Mouse (Mus musculus) midbrain, postnatal 0 days (tissue): ENCODE measurements around the gene Nudt13. TPM values are rescaled to one million over a fixed set of nuclear protein-coding genes. Genes with fewer than 3 reads are reported as not detected.

Experiments used
- ATAC-seq: fragments of 200-750 bp; cut with Nextera tagmentation; 2 replicates; pipeline ENCODE4 v1.8.0; 2017; ENCODE audit warnings: moderate number of reproducible peaks, mild to moderate bottlenecking, moderate TSS enrichment, moderate library complexity; ENCODE audit not compliant: low FRiP score
- DNase-seq: peaks from one replicate; pipeline ENCODE4 v3.0.0-alpha.2; 2015; ENCODE audit warnings: low spot score
- H3K27ac ChIP-seq: fragments of 300-500 bp; sonication (generic); 2 replicates; pipeline ENCODE4 v1.5.1; 2014; ENCODE audit warnings: low read depth, mild to moderate bottlenecking, low read length, mixed read lengths
- H3K27me3 ChIP-seq: fragments of 300-500 bp; sonication (generic); 2 replicates; pipeline ENCODE4 v1.6.1; 2014; ENCODE audit warnings: low read length, control low read depth, mixed read lengths; ENCODE audit not compliant: insufficient read depth
- H3K36me3 ChIP-seq: fragments of 300-500 bp; sonication (generic); 2 replicates; pipeline ENCODE4 v1.6.1; 2014; ENCODE audit warnings: low read length, control low read depth, mixed read lengths; ENCODE audit not compliant: insufficient read depth
- H3K4me1 ChIP-seq: fragments of 300-500 bp; sonication (generic); 2 replicates; pipeline ENCODE4 v1.6.1; 2014; ENCODE audit warnings: mild to moderate bottlenecking, control low read depth, antibody characterized with exemption, low read length, mixed read lengths; ENCODE audit not compliant: insufficient read depth
- H3K4me2 ChIP-seq: fragments of 300-500 bp; sonication (generic); 2 replicates; pipeline ENCODE4 v1.6.1; 2014; ENCODE audit warnings: low read depth, mild to moderate bottlenecking, low read length, mixed read lengths; ENCODE audit not compliant: poor library complexity, severe bottlenecking
- H3K4me3 ChIP-seq: fragments of 300-500 bp; sonication (generic); 2 replicates; pipeline ENCODE4 v1.5.1; 2014; ENCODE audit warnings: low read depth, mild to moderate bottlenecking, low read length, moderate library complexity
- H3K9ac ChIP-seq: fragments of 300-500 bp; sonication (generic); replicated peaks from 2 replicates; pipeline ENCODE4 v1.6.1; 2014; ENCODE audit warnings: mild to moderate bottlenecking, low read length, moderate library complexity, mixed read lengths; ENCODE audit not compliant: poor library complexity, severe bottlenecking
- H3K9me3 ChIP-seq: fragments of 300-500 bp; sonication (generic); 2 replicates; pipeline ENCODE4 v1.6.1; 2016; ENCODE audit warnings: low read length, control low read depth
- CTCF ChIP-seq: IDR thresholded peaks from 2 replicates; pipeline ENCODE4 v1.5.1; 2016; ENCODE audit warnings: antibody characterized with exemption, mild to moderate bottlenecking
- WGBS: fragments of 180-500 bp; shearing (Covaris S2); extraction: QIAGEN DNeasy Blood & Tissue Kit; methylation state at CpG from one replicate; pipeline ENCODE4 v1.1.7; 2014; 5-methylcytosine and 5-hydroxymethylcytosine counted together
- polyA plus RNA-seq: library from polyadenylated mRNA; unstranded; fragments of >200 nt; fragmentation: Nextera tagmentation; extraction: Ambion mirVana; gene quantifications from 2 replicates; pipeline ENCODE4 v1.2.1, GENCODE M21; 2015
- total RNA-seq: library from RNA; depleted of rRNA; stranded (reverse); fragments of >200 nt; gene quantifications from 2 replicates; pipeline ENCODE4 v1.2.3, GENCODE M21; 2014; rRNA removed

Gene Nudt13
- total and polyA plus RNA-seq, 2 experiments from 2014 or later = 6.9 to 12.0 TPM

GRCm38 (mm10) chr14:20340866-20341265, 46.4 kb downstream of the Nudt13 start:
- no peak for ATAC-seq
- H3K36me3 ChIP-seq = peaks cover 14% of the 10 kb centered on the region

GRCm38 (mm10) chr14:20345885-20346284, 51.4 kb downstream of the Nudt13 start:
- H3K4me2 ChIP-seq = no peak overlapping the region
- DNase-seq = no peak
- WGBS = 92% methylated on average over 9 of the region's 9 CpGs
- no peaks in the 10 kb centered on the region for H3K27me3 ChIP-seq
- ATAC-seq = no peak
- 0 out of 2 replicates have a peak, but pooled peaks cover 3% of the 10 kb centered on the region for H3K4me1 ChIP-seq
- no peaks in the 10 kb centered on the region for H3K9me3 ChIP-seq
- H3K27ac ChIP-seq = no peak overlapping the region
- H3K9ac ChIP-seq = no peak overlapping the region
- no peak overlapping the region for H3K4me3 ChIP-seq
- no peak for TF ChIP-seq CTCF
- no peaks in the 10 kb centered on the region; the same call in 1 of the 2 replicates for H3K36me3 ChIP-seq

More at GRCm38 (mm10) chr14:20340866-20341265, 46.4 kb downstream of the Nudt13 start:
- 85% methylated on average over 7 of the region's 7 CpGs for WGBS
- H3K9ac ChIP-seq = no peak overlapping the region
- H3K27me3 ChIP-seq = no peaks in the 10 kb centered on the region
- H3K9me3 ChIP-seq = no peaks in the 10 kb centered on the region
- no peak overlapping the region for H3K4me2 ChIP-seq
- no peaks in the 10 kb centered on the region for H3K4me1 ChIP-seq
- no peak overlapping the region for H3K27ac ChIP-seq
- DNase-seq = no peak
- H3K4me3 ChIP-seq = no peak overlapping the region
- TF ChIP-seq CTCF = no peak

GRCm38 (mm10) chr14:20347441-20347990, 53.0 kb downstream of the Nudt13 start:
- no peaks in the 10 kb centered on the region for H3K9me3 ChIP-seq
- H3K27ac ChIP-seq = peak overlapping the region; percentile 91
- 4% methylated on average over 15 of the region's 15 CpGs for WGBS
- ATAC-seq (peak; percentile 69), DNase-seq (peak; percentile 10)
- 0 out of 2 replicates have a peak, but pooled peaks cover 3% of the 10 kb centered on the region for H3K4me1 ChIP-seq
- H3K27me3 ChIP-seq = no peaks in the 10 kb centered on the region
- peak overlapping the region; percentile 55 for H3K4me2 ChIP-seq
- H3K9ac ChIP-seq = peak overlapping the region; percentile 96
- H3K36me3 ChIP-seq = peaks cover 2% of the 10 kb centered on the region
- TF ChIP-seq CTCF = no peak
- peak overlapping the region; percentile 85 for H3K4me3 ChIP-seq

- peak; percentile 99 for ATAC-seq
- 1% methylated on average over 40 of the region's 42 CpGs for WGBS
Observed at GRCm38 (mm10) chr14:20347991-20348541, 53.6 kb downstream of the Nudt13 start, which contains the start of the genes Ecd and Fam149b. Ecd (minus strand) TSS chr14:20348121. Fam149b (plus strand) TSS chr14:20348162.

GRCm38 (mm10) chr14:20363230-20363629, 68.7 kb downstream of the Nudt13 start:
- Histone ChIP-seq H3K27ac (no peak overlapping the region), H3K27me3 (no peaks in the 10 kb centered on the region), H3K4me3 (no peak overlapping the region), H3K9ac (no peak overlapping the region), H3K9me3 (no peaks in the 10 kb centered on the region), H3K4me1 (no peaks in the 10 kb centered on the region), H3K4me2 (no peak overlapping the region), H3K36me3 (peaks cover 52% of the 10 kb centered on the region)
- WGBS = 92% methylated on average over 4 of the region's 4 CpGs
- TF ChIP-seq CTCF = no peak
- ATAC-seq (no peak), DNase-seq (no peak)

More at GRCm38 (mm10) chr14:20347991-20348541, 53.6 kb downstream of the Nudt13 start, which contains the start of the genes Ecd and Fam149b:
- no peaks in the 10 kb centered on the region for H3K27me3 ChIP-seq
- TF ChIP-seq CTCF = peak; percentile 48
- peak within 1 kb of the TSS; percentile 85 for H3K4me3 ChIP-seq
- peak within 1 kb of the TSS; percentile 96 for H3K9ac ChIP-seq
- H3K27ac ChIP-seq = peak within 1 kb of the TSS; percentile 91
- H3K4me1 ChIP-seq = 0 out of 2 replicates have a peak, but pooled peaks cover 3% of the 10 kb centered on the region
- H3K36me3 ChIP-seq = peaks cover 7% of the 10 kb centered on the region
- DNase-seq = peak; percentile 98
- H3K4me2 ChIP-seq = peak within 1 kb of the TSS; percentile 55
- no peaks in the 10 kb centered on the region for H3K9me3 ChIP-seq

Other genes starting within 250 kb of the Nudt13 start
- gene Saysd1, start 156.2 kb upstream of the Nudt13 start, total RNA-seq = 3.8 and 4.9 TPM in 2 replicates
- gene Saysd1, start 156.2 kb upstream of the Nudt13 start, polyA plus RNA-seq = 8.6 and 9.8 TPM in 2 replicates
- gene Kcnk5, start 112.9 kb upstream of the Nudt13 start, total RNA-seq = 0.99 and 1.0 TPM in 2 replicates
- 0.70 and 0.80 TPM in 2 replicates for gene Kcnk5, start 112.9 kb upstream of the Nudt13 start, polyA plus RNA-seq
- 0.38 TPM in 1 of 2 replicates, not detected in the other for gene Kcnk16, start 25.5 kb upstream of the Nudt13 start, total RNA-seq
- gene Kcnk16, start 25.5 kb upstream of the Nudt13 start, polyA plus RNA-seq = not detected in 2 replicates
- 39.6 and 42.6 TPM in 2 replicates for gene Ecd, start 53.4 kb downstream of the Nudt13 start, total RNA-seq
- 36.3 TPM in 2 replicates for gene Ecd, start 53.4 kb downstream of the Nudt13 start, polyA plus RNA-seq
- 61.5 and 70.3 TPM in 2 replicates for gene Fam149b, start 53.5 kb downstream of the Nudt13 start, total RNA-seq
- 24.4 and 25.4 TPM in 2 replicates for gene Fam149b, start 53.5 kb downstream of the Nudt13 start, polyA plus RNA-seq
- gene Dnajc9, start 94.2 kb downstream of the Nudt13 start, total RNA-seq = 47.8 and 51.0 TPM in 2 replicates
- 96.3 and 98.7 TPM in 2 replicates for gene Dnajc9, start 94.2 kb downstream of the Nudt13 start, polyA plus RNA-seq
- 28.2 and 36.2 TPM in 2 replicates for gene Mrps16, start 98.9 kb downstream of the Nudt13 start, total RNA-seq
- 66.2 and 71.7 TPM in 2 replicates for gene Mrps16, start 98.9 kb downstream of the Nudt13 start, polyA plus RNA-seq
- gene Cfap70, start 157.5 kb downstream of the Nudt13 start, total RNA-seq = 1.1 and 2.8 TPM in 2 replicates
- 1.5 and 3.4 TPM in 2 replicates for gene Cfap70, start 157.5 kb downstream of the Nudt13 start, polyA plus RNA-seq
- gene Anxa7, start 185.4 kb downstream of the Nudt13 start, total RNA-seq = 22.5 and 26.7 TPM in 2 replicates
- gene Anxa7, start 185.4 kb downstream of the Nudt13 start, polyA plus RNA-seq = 14.9 and 16.0 TPM in 2 replicates
- 0.11 and 0.66 TPM in 2 replicates for gene Mss51, start 202.2 kb downstream of the Nudt13 start, total RNA-seq
- 0.11 and 0.15 TPM in 2 replicates for gene Mss51, start 202.2 kb downstream of the Nudt13 start, polyA plus RNA-seq